Mouse (Mus musculus): Measurements from ENCODE around the gene Rab11a. TPM values are rescaled to one million over a fixed set of nuclear protein-coding genes. Genes with fewer than 3 reads are reported as not detected.
A peak's percentile ranks its signal among the peaks of the same experiment; 100 is the strongest.

The Rab11a gene
- polyA plus RNA-seq, 1 experiment from 2014 or later = 322 TPM

DNA sequence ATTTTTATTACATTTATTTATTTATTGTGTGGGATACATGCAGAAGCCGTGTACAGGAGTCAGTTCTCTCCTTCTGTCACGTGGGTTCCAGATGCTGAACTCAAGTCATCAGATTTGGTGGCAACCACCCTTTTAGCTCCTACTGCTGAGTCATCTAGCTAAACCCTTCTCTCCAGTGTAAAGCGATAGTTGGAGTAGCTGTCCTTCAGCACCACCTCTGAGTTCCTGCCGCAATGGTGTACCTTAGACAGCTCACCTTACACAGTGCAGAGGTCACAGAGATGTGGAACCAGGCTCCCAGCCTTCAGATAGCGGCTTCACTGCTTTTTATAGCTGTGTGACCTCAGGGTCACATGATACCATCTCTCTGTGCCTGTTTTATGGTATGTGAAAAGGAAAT, 70.0 kb downstream of the Rab11a start:
- H3K36me3 ChIP-seq (ENCODE audit: control insufficient read depth, insufficient read depth, low read length) = no peaks in the 10 kb centered on the region
- H3K9me3 ChIP-seq (ENCODE audit: control insufficient read depth, low read length) = no peaks in the 10 kb centered on the region
- no peaks in the 10 kb centered on the region for H3K27me3 ChIP-seq (ENCODE audit: control insufficient read depth, insufficient read depth, low read length)
- H3K9ac ChIP-seq (ENCODE audit: low read depth, low read length) = no peak overlapping the region
- H3K27ac ChIP-seq (ENCODE audit: low read depth, low read length) = no peak overlapping the region
- WGBS = 22% methylated on average over 5 of the region's 5 CpGs
- ATAC-seq (ENCODE audit: low FRiP score) (no peak), DNase-seq (ENCODE audit: low spot score) (peak; percentile 53)
- no peak overlapping the region for H3K4me2 ChIP-seq (replicated peaks; ENCODE audit: low read depth, low read length)
- no peak overlapping the region for H3K4me3 ChIP-seq (ENCODE audit: low read depth, low read length)
- H3K4me1 ChIP-seq (replicated peaks; ENCODE audit: control insufficient read depth, insufficient read depth, low read length) = no peaks in the 10 kb centered on the region

DNA sequence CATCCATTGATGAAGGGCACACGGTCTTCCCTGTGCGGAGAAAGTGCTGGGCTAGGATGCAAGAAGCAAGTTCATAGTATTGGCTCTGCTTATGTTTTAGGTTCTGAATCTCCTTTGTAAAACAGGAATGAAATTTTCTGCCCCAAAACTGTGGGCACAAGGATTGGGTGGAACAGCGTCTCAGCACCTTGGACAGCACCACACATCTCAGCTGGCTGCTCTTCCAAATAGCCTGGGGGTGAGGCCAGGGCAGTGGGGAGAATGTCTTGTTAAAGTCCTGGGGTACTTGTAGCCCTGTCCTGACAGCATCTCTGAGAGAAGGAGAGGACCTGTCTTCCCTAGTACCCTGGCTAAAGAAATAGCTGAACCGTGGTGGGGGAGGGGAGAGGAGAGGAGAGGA, 71.0 kb downstream of the Rab11a start:
- DNase-seq (ENCODE audit: low spot score) = peak; percentile 67
- whole genome bisulfite sequencing = 34% methylated on average over 4 of the region's 4 CpGs
- ATAC-seq (ENCODE audit: low FRiP score) = no peak
- Histone ChIP-seq H3K4me1 (replicated peaks; ENCODE audit: control insufficient read depth, insufficient read depth, low read length) (no peaks in the 10 kb centered on the region), H3K9ac (ENCODE audit: low read depth, low read length) (no peak overlapping the region), H3K27ac (ENCODE audit: low read depth, low read length) (no peak overlapping the region), H3K4me2 (replicated peaks; ENCODE audit: low read depth, low read length) (no peak overlapping the region), H3K9me3 (ENCODE audit: control insufficient read depth, low read length) (no peaks in the 10 kb centered on the region), H3K27me3 (ENCODE audit: control insufficient read depth, insufficient read depth, low read length) (no peaks in the 10 kb centered on the region), H3K4me3 (ENCODE audit: low read depth, low read length) (no peak overlapping the region), H3K36me3 (ENCODE audit: control insufficient read depth, insufficient read depth, low read length) (no peaks in the 10 kb centered on the region)

Other genes with a start within 250 kb of the Rab11a start
- 10.1 and 12.0 TPM in 2 replicates for gene Dennd4a, start 73.6 kb upstream of the Rab11a start, polyA plus RNA-seq (2014; fragmentation: Nextera tagmentation; extraction: Ambion mirVana)
- 0.11 TPM in 1 of 2 replicates, not detected in the other for gene Slc24a1, start 213.8 kb upstream of the Rab11a start, polyA plus RNA-seq (2014; fragmentation: Nextera tagmentation; extraction: Ambion mirVana)
- gene Ints14, start 223.1 kb upstream of the Rab11a start, polyA plus RNA-seq (2014; fragmentation: Nextera tagmentation; extraction: Ambion mirVana) = 68.2 and 72.0 TPM in 2 replicates

All from hindbrain, embryonic 11.5 days (tissue).